Mouse (Mus musculus) liver, embryonic 14.5 days (tissue): Measurements from ENCODE around the gene Areg.

ENCODE experiments used
- CTCF ChIP-seq: IDR thresholded peaks from 2 replicates; pipeline ENCODE4 v1.5.1; 2016; ENCODE audit warnings: antibody characterized with exemption, low read depth, control low read depth
- EP300 ChIP-seq: IDR thresholded peaks from 2 replicates; pipeline ENCODE4 v1.6.1; 2016; ENCODE audit warnings: antibody characterized with exemption, low read depth

GRCm38 (mm10) chr5:91118618-91119017, 20.8 kb upstream of the Areg start:
- no peak for TF ChIP-seq CTCF
- TF ChIP-seq EP300, result no peak
